Mouse (Mus musculus): ENCODE measurements around the gene Gsk3a. TPM values are rescaled to one million over a fixed set of nuclear protein-coding genes. Genes with fewer than 3 reads are reported as not detected.

The Gsk3a gene
- polyA plus RNA-seq, 1 experiment from 2014 or later = 9.8 TPM

DNA sequence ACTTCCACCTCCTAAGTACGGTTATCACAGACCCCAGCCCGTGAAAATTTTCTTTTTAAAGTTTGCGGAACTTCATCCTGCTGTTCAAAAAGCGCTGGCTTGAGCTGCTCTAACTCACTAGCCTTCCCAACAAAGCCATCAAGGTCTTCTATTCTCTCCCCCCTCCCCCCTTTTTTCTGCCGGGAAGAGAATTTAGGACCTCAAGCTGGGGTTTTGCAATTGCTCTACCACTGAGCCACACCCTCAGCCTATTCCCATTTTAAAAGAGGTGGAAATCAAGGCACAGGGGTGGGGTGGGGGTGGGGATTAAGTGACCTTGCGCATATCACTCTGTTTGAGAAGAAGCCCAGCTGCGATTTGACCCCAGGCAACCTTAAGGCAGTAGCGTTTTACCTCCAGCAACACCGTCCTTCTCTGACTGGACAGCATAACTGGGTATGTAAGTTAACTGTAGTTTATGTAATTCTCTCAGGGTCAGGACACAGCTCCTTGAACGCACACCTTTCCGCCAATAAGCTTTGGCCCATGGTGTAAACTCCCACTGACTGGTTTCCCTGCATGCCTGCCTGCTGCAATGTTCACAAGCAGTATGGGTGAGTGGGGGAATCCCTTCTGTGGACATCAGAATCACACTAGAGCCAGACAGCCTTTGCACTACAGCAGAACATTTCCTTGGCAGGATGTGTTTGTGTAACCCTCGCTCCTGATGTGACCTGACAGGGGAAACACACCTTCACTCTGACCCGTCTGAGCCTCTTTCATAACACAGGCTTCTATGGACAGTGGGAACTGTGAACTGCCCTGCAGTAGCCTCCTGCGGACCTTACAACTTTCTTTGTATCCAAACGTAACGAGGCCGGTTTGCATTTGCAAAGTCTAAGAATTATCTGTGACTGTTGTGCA lies 26.6 kb upstream of the Gsk3a start:
- Histone ChIP-seq H3K9ac (ENCODE audit: low read depth, low read length) (no peak overlapping the region), H3K4me1 (replicated peaks; ENCODE audit: insufficient read depth, low read length) (peaks cover 8% of the 10 kb centered on the region; the same call in 1 of the 2 replicates), H3K36me3 (ENCODE audit: insufficient read depth, low read length) (no peaks in the 10 kb centered on the region), H3K4me3 (replicated peaks; ENCODE audit: low read depth, low read length) (no peak overlapping the region), H3K27me3 (ENCODE audit: insufficient read depth, low read length) (no peaks in the 10 kb centered on the region), H3K27ac (no peak overlapping the region), H3K4me2 (ENCODE audit: low read length) (no peak overlapping the region), H3K9me3 (replicated peaks; ENCODE audit: low read length) (no peaks in the 10 kb centered on the region)
- ATAC-seq (replicated peaks; ENCODE audit: low FRiP score, low read depth) (no peak), DNase-seq (ENCODE audit: low spot score) (no peak)
- no peak for TF ChIP-seq CTCF (IDR thresholded peaks at IDR 0.05; ENCODE audit: low read depth)
- WGBS = 33% methylated on average over 17 of the region's 17 CpGs

DNA sequence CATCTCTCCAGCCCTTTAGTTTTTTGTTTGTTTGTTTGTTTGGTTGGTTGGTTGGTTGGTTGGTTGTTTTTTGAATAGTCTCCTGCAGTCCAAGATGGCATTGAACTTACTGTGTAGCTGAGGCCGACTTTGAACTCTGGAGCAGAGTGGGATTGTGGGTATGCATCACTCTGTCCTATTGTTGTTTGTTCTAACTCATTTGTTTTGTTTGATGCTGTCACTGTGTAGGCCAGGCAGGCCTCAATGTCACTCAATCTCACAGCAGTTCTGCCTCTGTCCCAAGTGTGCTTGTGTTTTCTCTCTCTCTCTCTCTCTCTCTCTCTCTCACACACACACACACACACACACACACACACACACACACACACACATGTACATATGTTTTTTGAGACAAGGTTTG lies 24.2 kb upstream of the Gsk3a start:
- Histone ChIP-seq H3K27me3 (ENCODE audit: insufficient read depth, low read length) (no peaks in the 10 kb centered on the region), H3K4me3 (replicated peaks; ENCODE audit: low read depth, low read length) (no peak overlapping the region), H3K9me3 (replicated peaks; ENCODE audit: low read length) (no peaks in the 10 kb centered on the region), H3K4me1 (replicated peaks; ENCODE audit: insufficient read depth, low read length) (peaks cover 1% of the 10 kb centered on the region; the same call in 1 of the 2 replicates), H3K27ac (no peak overlapping the region), H3K9ac (ENCODE audit: low read depth, low read length) (no peak overlapping the region), H3K36me3 (ENCODE audit: insufficient read depth, low read length) (no peaks in the 10 kb centered on the region), H3K4me2 (ENCODE audit: low read length) (no peak overlapping the region)
- ATAC-seq (replicated peaks; ENCODE audit: low FRiP score, low read depth) (no peak), DNase-seq (ENCODE audit: low spot score) (no peak)
- WGBS = 88% methylated on average over 1 of the region's 1 CpGs
- no peak for TF ChIP-seq CTCF (IDR thresholded peaks at IDR 0.05; ENCODE audit: low read depth)

DNA sequence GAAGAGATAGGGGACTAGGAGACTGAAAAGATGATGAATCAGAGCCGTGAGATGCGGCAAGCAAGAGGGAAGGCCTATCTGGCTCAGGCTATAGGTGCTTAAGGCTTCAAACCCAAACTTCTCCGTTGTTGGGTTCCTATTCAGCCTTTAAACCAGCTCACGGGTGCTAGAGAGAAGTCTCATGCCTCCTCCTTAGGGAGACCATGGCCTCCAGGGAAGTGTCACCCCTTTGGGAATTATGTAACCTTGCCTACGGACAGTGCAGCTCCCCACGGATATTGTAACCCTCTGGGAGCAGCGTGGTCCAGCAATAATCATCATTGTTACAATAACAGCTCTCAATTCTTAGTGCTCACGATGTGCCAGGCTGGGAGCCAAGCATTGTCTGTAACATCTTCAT lies 14.2 kb upstream of the Gsk3a start:
- WGBS = 17% methylated on average over 8 of the region's 8 CpGs
- Histone ChIP-seq H3K9ac (ENCODE audit: low read depth, low read length) (0 out of 2 replicates have a peak overlapping the region, but pooled peaks have one; percentile 97), H3K4me2 (ENCODE audit: low read length) (peak overlapping the region; percentile 81), H3K27ac (peak overlapping the region; percentile 96), H3K4me3 (replicated peaks; ENCODE audit: low read depth, low read length) (peak overlapping the region; percentile 97), H3K27me3 (ENCODE audit: insufficient read depth, low read length) (no peaks in the 10 kb centered on the region), H3K9me3 (replicated peaks; ENCODE audit: low read length) (no peaks in the 10 kb centered on the region), H3K4me1 (replicated peaks; ENCODE audit: insufficient read depth, low read length) (peaks cover 20% of the 10 kb centered on the region), H3K36me3 (ENCODE audit: insufficient read depth, low read length) (no peaks in the 10 kb centered on the region)
- ATAC-seq (replicated peaks; ENCODE audit: low FRiP score, low read depth) (no peak), DNase-seq (ENCODE audit: low spot score) (no peak)
- no peak for TF ChIP-seq CTCF (IDR thresholded peaks at IDR 0.05; ENCODE audit: low read depth)

DNA sequence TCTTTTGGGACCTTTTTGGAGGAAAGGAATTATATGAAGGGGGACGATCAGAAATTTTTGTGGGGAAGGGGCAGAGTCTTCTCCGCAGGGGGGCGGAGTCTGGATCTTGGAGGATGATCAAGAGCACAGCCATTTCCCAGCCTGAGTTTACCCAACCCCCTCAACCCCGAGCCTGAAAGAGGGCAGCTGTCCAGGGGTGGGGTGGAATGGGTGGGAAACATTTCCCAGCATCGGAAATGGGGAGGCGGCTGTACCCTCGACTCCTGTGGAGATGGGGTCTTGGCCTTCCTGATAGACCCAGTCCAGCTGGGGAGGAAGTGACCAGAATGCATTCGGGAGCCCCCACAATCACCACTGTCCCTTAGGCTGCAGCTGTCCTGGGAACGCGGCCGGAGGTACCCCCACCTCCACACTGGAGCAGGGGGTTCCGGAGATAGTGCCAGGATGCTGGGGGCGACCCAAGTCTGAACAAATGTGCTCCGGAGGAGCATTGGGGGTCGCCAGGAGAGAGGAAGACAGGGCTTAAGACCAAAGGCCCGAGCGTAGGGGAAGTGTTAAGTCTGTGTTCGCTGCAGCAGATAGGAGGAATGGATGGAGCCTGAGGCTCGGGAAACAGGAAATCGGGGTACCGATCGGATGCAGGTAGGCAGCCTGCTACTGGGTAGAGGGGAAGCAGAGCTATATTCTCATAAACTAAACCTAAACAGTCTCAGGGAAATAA lies 13.6 kb upstream of the Gsk3a start:
- peak overlapping the region; percentile 97 for H3K4me3 ChIP-seq (replicated peaks; ENCODE audit: low read depth, low read length)
- 3% methylated on average over 22 of the region's 22 CpGs for WGBS
- ATAC-seq (replicated peaks; ENCODE audit: low FRiP score, low read depth) (peak; percentile 12; the same call in 1 of the 2 replicates), DNase-seq (ENCODE audit: low spot score) (peak; percentile 87)
- H3K27ac ChIP-seq = peak overlapping the region; percentile 96
- TF ChIP-seq CTCF (IDR thresholded peaks at IDR 0.05; ENCODE audit: low read depth) = no peak
- H3K9ac ChIP-seq (ENCODE audit: low read depth, low read length) = peak overlapping the region; percentile 97
- peak overlapping the region; percentile 81 for H3K4me2 ChIP-seq (ENCODE audit: low read length)
- H3K4me1 ChIP-seq (replicated peaks; ENCODE audit: insufficient read depth, low read length) = peaks cover 26% of the 10 kb centered on the region
- no peaks in the 10 kb centered on the region for H3K36me3 ChIP-seq (ENCODE audit: insufficient read depth, low read length)
- no peaks in the 10 kb centered on the region for H3K27me3 ChIP-seq (ENCODE audit: insufficient read depth, low read length)
- no peaks in the 10 kb centered on the region for H3K9me3 ChIP-seq (replicated peaks; ENCODE audit: low read length)

DNA sequence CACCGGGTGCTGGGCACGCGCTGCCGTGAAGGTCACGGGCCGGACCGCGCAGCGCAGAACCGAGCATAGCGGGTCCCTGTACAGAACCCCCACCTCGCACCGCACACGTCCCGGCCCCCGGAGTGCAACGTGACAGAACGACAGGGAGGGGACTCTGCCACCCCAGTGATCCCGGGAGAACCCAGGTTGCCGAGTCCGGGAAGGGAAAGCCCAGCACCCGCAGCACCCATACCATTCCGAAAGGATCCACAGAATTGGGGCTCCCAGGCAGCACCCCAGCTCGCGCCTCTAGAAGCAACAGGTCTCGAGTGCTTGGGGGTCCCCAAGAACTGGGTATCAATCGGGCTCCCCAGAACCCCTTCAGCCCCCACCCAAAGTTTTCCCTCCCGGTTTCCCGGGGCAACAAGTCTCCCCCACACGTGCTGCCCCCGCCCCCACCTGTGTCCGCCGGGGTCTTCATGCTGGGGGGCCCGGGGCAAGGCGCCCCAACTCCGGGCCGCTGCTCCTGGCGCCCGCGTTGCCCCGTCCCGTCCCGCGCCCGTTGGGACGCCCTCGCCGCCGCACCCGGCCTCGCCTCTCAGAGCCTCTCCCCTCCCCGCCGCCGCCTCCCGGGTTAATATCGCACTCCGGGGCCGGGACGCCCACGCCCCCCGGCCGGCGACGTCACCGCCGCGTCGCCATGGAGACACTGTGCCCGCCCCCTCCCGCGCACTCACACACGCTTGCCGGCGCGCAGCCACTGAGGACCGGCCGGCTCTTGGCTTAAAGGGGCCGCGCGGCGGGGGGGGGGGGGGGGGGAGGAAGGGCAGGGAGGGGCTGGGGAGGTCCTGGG lies 12.7 kb upstream of the Gsk3a start, which contains the start of gene Erf:
Erf (minus strand) TSS at position 621 of the 832 bp plus-strand sequence.
- Histone ChIP-seq H3K36me3 (ENCODE audit: insufficient read depth, low read length) (peaks cover 7% of the 10 kb centered on the region; the same call in 1 of the 2 replicates), H3K27ac (peak within 1 kb of the TSS; percentile 96), H3K9me3 (replicated peaks; ENCODE audit: low read length) (no peaks in the 10 kb centered on the region), H3K4me1 (replicated peaks; ENCODE audit: insufficient read depth, low read length) (peaks cover 32% of the 10 kb centered on the region), H3K27me3 (ENCODE audit: insufficient read depth, low read length) (no peaks in the 10 kb centered on the region), H3K9ac (ENCODE audit: low read depth, low read length) (peak within 1 kb of the TSS; percentile 97), H3K4me3 (replicated peaks; ENCODE audit: low read depth, low read length) (peak within 1 kb of the TSS; percentile 97), H3K4me2 (ENCODE audit: low read length) (peak within 1 kb of the TSS; percentile 81)
- under 1% methylated on average over 63 of the region's 81 CpGs for WGBS
- DNase-seq (ENCODE audit: low spot score) (peak; percentile 95), ATAC-seq (replicated peaks; ENCODE audit: low FRiP score, low read depth) (peak; percentile 80)
- no peak for TF ChIP-seq CTCF (IDR thresholded peaks at IDR 0.05; ENCODE audit: low read depth)

Data from kidney, postnatal 0 days (tissue).